Mouse (Mus musculus): ENCODE results near the gene Rprd2.

GRCm38 (mm10) chr3:95771985-95772384 is 46.7 kb downstream of the Rprd2 start:
- TF ChIP-seq CTCF (IDR thresholded peaks at IDR 0.05) (peak; percentile 78), POLR2A (IDR thresholded peaks at IDR 0.05; ENCODE audit: insufficient read depth, low read depth, low read length) (no peak), EP300 (IDR thresholded peaks at IDR 0.05; ENCODE audit: insufficient read depth, low read depth, low read length) (no peak)

All from heart, adult 2 months (tissue).